Mouse (Mus musculus) heart, embryonic 16.5 days (tissue): ENCODE data around the gene Prelid3b. TPM values are rescaled to one million over a fixed set of nuclear protein-coding genes. Genes with fewer than 3 reads are reported as not detected.

Experiments used
- ATAC-seq: fragments of 200-750 bp; cut with Nextera tagmentation; replicated peaks from 2 replicates; pipeline ENCODE4 v1.8.0; 2017; ENCODE audit warnings: moderate number of reproducible peaks; ENCODE audit not compliant: insufficient read depth, low FRiP score; ENCODE audit errors: extremely low read depth
- H3K27ac ChIP-seq: fragments of 300-500 bp; sonication (generic); 2 replicates; pipeline ENCODE4 v1.5.1; 2014; ENCODE audit warnings: mild to moderate bottlenecking, low read length, control low read depth, moderate library complexity
- H3K27me3 ChIP-seq: fragments of 300-500 bp; sonication (generic); 2 replicates; pipeline ENCODE4 v1.6.1; 2014; ENCODE audit warnings: low read length, mixed read lengths; ENCODE audit not compliant: control insufficient read depth, insufficient read depth
- H3K36me3 ChIP-seq: fragments of 300-500 bp; sonication (generic); 2 replicates; pipeline ENCODE4 v1.6.1; 2014; ENCODE audit not compliant: control insufficient read depth, insufficient read depth
- H3K4me1 ChIP-seq: fragments of 300-500 bp; sonication (generic); 2 replicates; pipeline ENCODE4 v1.6.1; 2014; ENCODE audit warnings: low read length, mixed read lengths; ENCODE audit not compliant: control insufficient read depth, insufficient read depth
- H3K4me2 ChIP-seq: fragments of 300-500 bp; sonication (generic); 2 replicates; pipeline ENCODE4 v1.6.1; 2014; ENCODE audit warnings: low read depth, mild to moderate bottlenecking, control low read depth, low read length
- H3K4me3 ChIP-seq: fragments of 300-500 bp; sonication (generic); 2 replicates; pipeline ENCODE4 v1.5.1; 2014; ENCODE audit warnings: mild to moderate bottlenecking, control low read depth, low read length
- H3K9ac ChIP-seq: fragments of 300-500 bp; sonication (generic); 2 replicates; pipeline ENCODE4 v1.6.1; 2014; ENCODE audit warnings: low read length, control low read depth
- H3K9me3 ChIP-seq: fragments of 300-500 bp; sonication (generic); replicated peaks from 2 replicates; pipeline ENCODE4 v1.6.1; 2016; ENCODE audit warnings: low read length; ENCODE audit not compliant: control insufficient read depth
- WGBS: fragments of 180-500 bp; shearing (Covaris S2); extraction: QIAGEN DNeasy Blood & Tissue Kit; methylation state at CpG from one replicate; pipeline ENCODE4 v1.1.7; 2014; 5-methylcytosine and 5-hydroxymethylcytosine counted together
- polyA plus RNA-seq: library from polyadenylated mRNA; unstranded; fragments of >200 nt; fragmentation: Nextera tagmentation; extraction: Ambion mirVana; gene quantifications from 2 replicates; pipeline ENCODE4 v1.2.1, GENCODE M21; 2015

The Prelid3b gene
- polyA plus RNA-seq, 1 experiment from 2014 or later: 162 TPM

- no peak for ATAC-seq
- Histone ChIP-seq H3K9me3 (no peaks in the 10 kb centered on the region), H3K27me3 (no peaks in the 10 kb centered on the region), H3K4me2 (no peak overlapping the region), H3K4me1 (peaks cover 4% of the 10 kb centered on the region; the same call in 1 of the 2 replicates), H3K9ac (no peak overlapping the region), H3K27ac (no peak overlapping the region), H3K4me3 (no peak overlapping the region), H3K36me3 (no peaks in the 10 kb centered on the region)
- 56% methylated on average over 7 of the region's 7 CpGs for WGBS
Observed at GRCm38 (mm10) chr2:174446492-174446891, 26.4 kb downstream of the Prelid3b start.

GRCm38 (mm10) chr2:174445018-174445417, 27.9 kb downstream of the Prelid3b start:
- Histone ChIP-seq H3K9me3 (no peaks in the 10 kb centered on the region), H3K4me1 (peaks cover 4% of the 10 kb centered on the region; the same call in 1 of the 2 replicates), H3K36me3 (no peaks in the 10 kb centered on the region), H3K4me3 (no peak overlapping the region), H3K27ac (no peak overlapping the region), H3K27me3 (no peaks in the 10 kb centered on the region), H3K4me2 (no peak overlapping the region), H3K9ac (no peak overlapping the region)
- 73% methylated on average over 6 of the region's 6 CpGs for WGBS
- no peak for ATAC-seq

GRCm38 (mm10) chr2:174444359-174444758, 28.5 kb downstream of the Prelid3b start:
- peaks cover 7% of the 10 kb centered on the region; the same call in 1 of the 2 replicates for H3K4me1 ChIP-seq
- no peak overlapping the region for H3K4me2 ChIP-seq
- no peak for ATAC-seq
- H3K9me3 ChIP-seq: no peaks in the 10 kb centered on the region
- no peaks in the 10 kb centered on the region for H3K27me3 ChIP-seq
- H3K27ac ChIP-seq: no peak overlapping the region
- H3K36me3 ChIP-seq: no peaks in the 10 kb centered on the region
- no peak overlapping the region for H3K4me3 ChIP-seq
- WGBS: 72% methylated on average over 7 of the region's 7 CpGs
- H3K9ac ChIP-seq: no peak overlapping the region

DNA sequence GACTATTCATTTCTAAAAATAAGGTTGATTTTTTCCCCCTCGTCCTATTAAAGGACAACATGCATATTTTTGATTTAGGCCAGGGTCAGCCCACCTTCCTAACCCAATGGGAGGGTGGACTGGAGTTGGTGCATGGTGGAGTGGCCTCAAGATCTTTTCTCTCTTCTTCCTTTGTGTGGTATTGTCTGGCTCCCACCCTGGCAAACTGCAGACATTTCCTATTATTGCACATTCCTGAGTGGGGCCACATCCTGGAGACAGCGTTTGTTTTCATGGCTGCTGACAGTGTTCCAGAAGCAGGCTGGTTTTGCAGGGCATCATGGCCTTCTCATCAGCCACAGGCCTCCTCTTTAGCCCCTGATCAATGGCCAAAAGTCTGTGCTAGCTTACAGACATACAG, 29.8 kb downstream of the Prelid3b start:
- Histone ChIP-seq H3K4me1 (peaks cover 16% of the 10 kb centered on the region), H3K27ac (peak overlapping the region; percentile 59; the same call in 1 of the 2 replicates), H3K27me3 (no peaks in the 10 kb centered on the region), H3K36me3 (no peaks in the 10 kb centered on the region), H3K9me3 (no peaks in the 10 kb centered on the region), H3K4me2 (no peak overlapping the region), H3K9ac (no peak overlapping the region), H3K4me3 (no peak overlapping the region)
- 39% methylated on average over 2 of the region's 2 CpGs for WGBS
- no peak for ATAC-seq

GRCm38 (mm10) chr2:174442460-174442859, 30.4 kb downstream of the Prelid3b start:
- H3K4me3 ChIP-seq: no peak overlapping the region
- H3K27ac ChIP-seq: peak overlapping the region; percentile 59
- ATAC-seq: no peak
- H3K4me1 ChIP-seq: peaks cover 20% of the 10 kb centered on the region
- no peak overlapping the region for H3K9ac ChIP-seq
- H3K27me3 ChIP-seq: no peaks in the 10 kb centered on the region
- no peak overlapping the region for H3K4me2 ChIP-seq
- WGBS: 55% methylated on average over 9 of the region's 9 CpGs
- H3K9me3 ChIP-seq: no peaks in the 10 kb centered on the region
- no peaks in the 10 kb centered on the region for H3K36me3 ChIP-seq

DNA sequence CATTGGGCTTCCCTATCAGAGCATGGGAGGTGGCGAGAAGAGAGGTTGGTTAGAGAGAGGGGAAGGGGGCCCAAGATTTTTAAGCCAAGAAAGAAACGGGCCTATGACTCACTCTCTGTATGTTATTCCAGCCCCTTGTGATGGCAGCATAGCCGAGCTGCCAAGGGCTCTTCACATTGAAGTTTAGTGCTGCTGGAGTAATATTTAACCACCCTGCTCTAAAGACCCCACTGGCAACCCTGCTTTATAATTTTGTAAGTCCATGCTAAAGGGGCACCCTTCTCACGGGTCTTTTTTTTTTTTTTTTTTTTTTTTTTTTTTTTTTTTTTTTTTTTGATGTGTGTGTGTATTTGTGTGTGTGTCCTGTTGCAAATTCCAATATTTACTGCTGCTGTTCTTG, 31.0 kb downstream of the Prelid3b start:
- Histone ChIP-seq H3K9me3 (no peaks in the 10 kb centered on the region), H3K4me1 (peaks cover 24% of the 10 kb centered on the region), H3K36me3 (no peaks in the 10 kb centered on the region), H3K27ac (no peak overlapping the region), H3K4me3 (no peak overlapping the region), H3K4me2 (no peak overlapping the region), H3K27me3 (no peaks in the 10 kb centered on the region), H3K9ac (no peak overlapping the region)
- WGBS: 56% methylated on average over 4 of the region's 4 CpGs
- no peak for ATAC-seq

DNA sequence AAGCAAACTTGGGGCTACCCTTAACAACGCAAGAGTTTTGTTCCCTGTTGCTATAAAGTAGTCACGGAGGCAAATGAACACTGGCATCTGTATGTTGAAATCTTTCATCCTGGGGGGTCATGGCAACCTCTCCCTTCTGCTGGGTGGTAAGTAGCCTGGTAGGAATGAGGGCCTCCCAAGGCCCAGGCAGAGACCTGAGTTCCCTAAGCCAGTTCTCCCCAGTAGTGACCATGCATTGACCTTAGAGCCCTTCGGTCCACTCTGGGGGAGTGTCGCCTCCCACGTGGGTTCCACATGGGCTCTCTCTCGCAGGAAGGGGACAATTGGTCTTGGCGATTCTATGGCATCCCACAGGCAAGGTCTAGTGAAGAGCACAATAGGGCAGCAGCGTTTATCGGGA, 32.9 kb downstream of the Prelid3b start:
- Histone ChIP-seq H3K4me2 (no peak overlapping the region), H3K4me1 (peaks cover 24% of the 10 kb centered on the region), H3K27me3 (no peaks in the 10 kb centered on the region), H3K36me3 (0 out of 2 replicates have a peak, but pooled peaks cover 5% of the 10 kb centered on the region), H3K9ac (no peak overlapping the region), H3K4me3 (no peak overlapping the region), H3K27ac (no peak overlapping the region), H3K9me3 (no peaks in the 10 kb centered on the region)
- 76% methylated on average over 9 of the region's 9 CpGs for WGBS
- ATAC-seq: no peak

DNA sequence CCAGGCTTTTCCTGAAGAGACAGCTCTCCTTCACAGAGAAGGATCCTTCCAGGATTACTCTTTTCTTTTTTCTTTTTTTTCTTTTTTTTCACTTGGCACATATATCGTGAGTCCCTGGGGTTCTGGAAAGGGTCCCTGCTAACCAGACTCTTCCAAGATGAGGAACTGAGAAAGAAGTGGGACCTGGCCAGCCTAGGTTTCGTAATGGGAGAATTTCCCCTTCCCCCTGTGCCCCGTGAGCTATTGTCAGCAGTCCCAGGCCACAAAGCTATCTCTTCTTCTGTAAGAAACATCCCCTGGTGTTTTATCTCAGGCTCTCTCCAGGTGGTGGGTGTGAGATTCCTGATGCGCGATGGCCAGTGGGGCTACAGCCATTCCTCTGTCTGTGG, 33.4 kb downstream of the Prelid3b start:
- 33% methylated on average over 5 of the region's 5 CpGs for WGBS

DNA sequence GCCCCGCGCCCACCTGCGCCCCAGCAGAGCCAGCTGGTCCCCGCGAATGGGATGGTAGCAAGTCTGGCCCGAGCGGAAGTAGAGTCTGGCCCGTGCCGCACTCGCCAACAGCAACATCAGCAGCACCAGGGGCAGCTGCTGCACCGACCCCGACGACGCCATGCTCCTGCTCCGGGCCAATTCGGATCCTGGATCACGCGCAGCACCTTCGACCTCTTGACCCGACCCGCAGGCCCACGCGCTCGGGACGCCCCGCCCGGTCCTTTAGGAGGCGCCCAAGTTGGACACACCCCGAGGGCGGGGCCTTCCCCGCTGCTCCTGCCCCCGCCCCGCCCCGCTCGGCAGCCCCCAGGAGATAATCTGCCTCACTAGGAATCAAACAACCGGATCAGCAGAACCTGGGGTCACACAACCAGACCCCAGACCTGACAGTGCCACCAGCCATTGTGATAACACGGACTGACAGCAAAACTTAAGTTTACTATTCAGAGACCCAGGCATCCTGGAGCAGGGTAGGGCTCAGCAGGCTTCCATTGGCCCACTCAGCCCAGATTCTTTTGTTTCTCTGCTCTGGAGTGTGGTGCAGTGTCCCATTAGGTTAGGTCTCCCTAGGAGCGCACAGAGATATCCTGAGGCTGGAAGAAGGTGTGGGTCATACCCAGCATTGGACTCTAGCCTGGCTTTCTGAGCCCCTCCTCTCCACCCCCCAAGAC, 34.0 kb downstream of the Prelid3b start, which contains the start of gene Ctsz:
Gene Ctsz (minus strand): TSS at position 303 of the 713 bp plus-strand sequence.
- peak within 1 kb of the TSS; percentile 67 for H3K4me3 ChIP-seq
- no peaks in the 10 kb centered on the region for H3K9me3 ChIP-seq
- 0 out of 2 replicates have a peak, but pooled peaks cover 5% of the 10 kb centered on the region for H3K36me3 ChIP-seq
- ATAC-seq: peak; percentile 74
- no peaks in the 10 kb centered on the region for H3K27me3 ChIP-seq
- peak within 1 kb of the TSS; percentile 74 for H3K9ac ChIP-seq
- WGBS: 1% methylated on average over 38 of the region's 38 CpGs
- H3K27ac ChIP-seq: no peak within 1 kb of the TSS
- H3K4me1 ChIP-seq: peaks cover 24% of the 10 kb centered on the region
- peak within 1 kb of the TSS; percentile 77 for H3K4me2 ChIP-seq

More for the DNA sequence above, 33.4 kb downstream of the Prelid3b start:
- Histone ChIP-seq H3K36me3 (0 out of 2 replicates have a peak, but pooled peaks cover 5% of the 10 kb centered on the region), H3K4me1 (peaks cover 24% of the 10 kb centered on the region), H3K27me3 (no peaks in the 10 kb centered on the region), H3K27ac (no peak overlapping the region), H3K9me3 (no peaks in the 10 kb centered on the region), H3K4me2 (peak overlapping the region; percentile 77), H3K4me3 (no peak overlapping the region), H3K9ac (peak overlapping the region; percentile 74)
- no peak for ATAC-seq
